In the genomic region with DNA sequence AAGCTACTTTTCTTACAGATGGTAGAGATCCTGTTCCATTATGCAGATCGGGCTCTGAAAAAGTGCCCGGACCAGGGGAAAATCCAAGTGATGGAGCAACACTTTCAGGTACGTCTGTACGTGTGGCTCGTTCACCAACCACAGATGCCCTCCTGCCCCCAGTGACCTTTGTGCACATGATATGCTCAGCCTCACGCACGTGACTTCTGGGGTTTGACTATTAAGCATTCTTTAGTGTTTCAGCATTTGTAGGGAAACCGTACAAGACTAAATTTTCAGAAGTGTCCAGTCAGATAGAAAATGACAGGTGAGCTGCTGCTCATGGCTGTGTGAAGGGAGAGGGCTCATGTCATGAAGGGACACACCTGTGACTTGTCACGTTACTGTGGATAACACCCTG, we compare ENCODE assay signal across 24 mouse cellular contexts. TPM values are rescaled to one million over a fixed set of nuclear protein-coding genes. Genes with fewer than 3 reads are reported as not detected.
DNase-seq lines count a peak whose midpoint lies in the region; ATAC-seq and TF ChIP-seq lines count a peak whose summit lies in the region.
"Had no signal": no experiment of that assay in that cellular context is flagged by ENCODE, and none has a peak within 500 bp of the region (broad histone marks: within the 10 kb centered on the region; RNA-seq: fewer than 3 reads in every experiment).

No protein-coding gene starts in this region.

- peaks cover 16% of the 10 kb centered on the region; the same call in 1 of the 2 replicates for H3K36me3 ChIP-seq in intestine, postnatal 0 days (ENCODE audit: control insufficient read depth, insufficient read depth)
- peaks cover 8% of the 10 kb centered on the region; the same call in 1 of the 2 replicates for H3K36me3 ChIP-seq in intestine, embryonic 16.5 days (ENCODE audit: control insufficient read depth, insufficient read depth, low read length)
- H3K36me3 ChIP-seq in liver, postnatal 0 days (replicated peaks; ENCODE audit: insufficient read depth, low read length) = peaks cover 3% of the 10 kb centered on the region; the same call in 1 of the 2 replicates
- peaks cover 1% of the 10 kb centered on the region; the same call in 1 of the 2 replicates for H3K36me3 ChIP-seq in liver, embryonic 11.5 days (ENCODE audit: control insufficient read depth, insufficient read depth, low read length)

- no peak overlapping the region for H3K27ac ChIP-seq in intestine, postnatal 0 days (ENCODE audit: low read depth, low read length)
- no peak overlapping the region for H3K27ac ChIP-seq in intestine, embryonic 16.5 days (ENCODE audit: low read length)
- H3K27ac ChIP-seq in liver, postnatal 0 days (ENCODE audit: low read depth) = no peak overlapping the region
- no peak overlapping the region for H3K27ac ChIP-seq in liver, embryonic 11.5 days (ENCODE audit: low read depth, low read length)
- H3K27ac ChIP-seq in layer of hippocampus, adult 2 months = no peak overlapping the region
- H3K27ac ChIP-seq: embryonic facial prominence, embryonic 15.5 days; forebrain, embryonic 10.5 days; heart, adult 2 months; heart, embryonic 15.5 days; hindbrain, embryonic 13.5 days had no signal

- H3K27me3 ChIP-seq in intestine, postnatal 0 days (replicated peaks; ENCODE audit: control insufficient read depth, insufficient read depth, low read length) = no peaks in the 10 kb centered on the region
- H3K27me3 ChIP-seq in intestine, embryonic 16.5 days (replicated peaks; ENCODE audit: control insufficient read depth, insufficient read depth, low read length) = no peaks in the 10 kb centered on the region
- no peaks in the 10 kb centered on the region for H3K27me3 ChIP-seq in liver, postnatal 0 days (ENCODE audit: insufficient read depth, low read length)
- no peaks in the 10 kb centered on the region for H3K27me3 ChIP-seq in liver, embryonic 11.5 days (replicated peaks; ENCODE audit: control insufficient read depth, insufficient read depth, low read length)
- H3K27me3 ChIP-seq: embryonic facial prominence, embryonic 15.5 days; heart, embryonic 15.5 days; hindbrain, embryonic 13.5 days; Patski had no signal

- H3K4me3 ChIP-seq in intestine, postnatal 0 days (ENCODE audit: low read depth, low read length) = no peak overlapping the region
- no peak overlapping the region for H3K4me3 ChIP-seq in intestine, embryonic 16.5 days (ENCODE audit: low read length)
- H3K4me3 ChIP-seq in liver, postnatal 0 days (ENCODE audit: low read depth, low read length) = no peak overlapping the region
- H3K4me3 ChIP-seq in liver, embryonic 11.5 days (ENCODE audit: low read depth, low read length) = no peak overlapping the region
- no peak overlapping the region for H3K4me3 ChIP-seq in layer of hippocampus, adult 2 months
- H3K4me3 ChIP-seq: embryonic facial prominence, embryonic 15.5 days; erythroblast, embryonic 14.5 days; forebrain, embryonic 10.5 days; heart, adult 2 months; heart, embryonic 15.5 days; hindbrain, embryonic 13.5 days had no signal

- no peaks in the 10 kb centered on the region for H3K4me1 ChIP-seq in intestine, postnatal 0 days (replicated peaks; ENCODE audit: control insufficient read depth, insufficient read depth, low read length)
- H3K4me1 ChIP-seq in intestine, embryonic 16.5 days (ENCODE audit: control insufficient read depth, insufficient read depth, low read length) = no peaks in the 10 kb centered on the region
- H3K4me1 ChIP-seq in liver, postnatal 0 days (ENCODE audit: insufficient read depth) = no peaks in the 10 kb centered on the region
- no peaks in the 10 kb centered on the region for H3K4me1 ChIP-seq in liver, embryonic 11.5 days (replicated peaks; ENCODE audit: control insufficient read depth, insufficient read depth, low read length)
- H3K4me1 ChIP-seq: embryonic facial prominence, embryonic 15.5 days; heart, embryonic 15.5 days; hindbrain, embryonic 13.5 days had no signal

- ATAC-seq in intestine, postnatal 0 days = peak; percentile 38; the same call in 1 of the 2 replicates
- ATAC-seq in intestine, embryonic 16.5 days = no peak
- 0 out of 2 replicates have a peak, but pooled peaks have one; percentile 48 for ATAC-seq in liver, postnatal 0 days
- ATAC-seq in liver, embryonic 11.5 days (replicated peaks; ENCODE audit: low FRiP score) = no peak
- ATAC-seq: activated CD4-positive, CD25-positive, alpha-beta regulatory T cell, adult 4 months; forebrain, embryonic 14.5 days; Patski had no signal

- no peaks in the 10 kb centered on the region for H3K9me3 ChIP-seq in intestine, postnatal 0 days (ENCODE audit: control insufficient read depth)
- no peaks in the 10 kb centered on the region for H3K9me3 ChIP-seq in intestine, embryonic 16.5 days (ENCODE audit: control insufficient read depth, low read length)
- no peaks in the 10 kb centered on the region for H3K9me3 ChIP-seq in liver, postnatal 0 days (ENCODE audit: low read length)
- no peaks in the 10 kb centered on the region for H3K9me3 ChIP-seq in liver, embryonic 11.5 days (ENCODE audit: control insufficient read depth, low read length)
- H3K9me3 ChIP-seq: embryonic facial prominence, embryonic 15.5 days; forebrain, embryonic 10.5 days; heart, embryonic 15.5 days; hindbrain, embryonic 13.5 days had no signal

- 46% methylated on average over 9 of the region's 9 CpGs for WGBS in intestine, postnatal 0 days
- WGBS in intestine, embryonic 16.5 days = 80% methylated on average over 9 of the region's 9 CpGs
- WGBS in liver, postnatal 0 days (ENCODE audit: insufficient replicate concordance) = 74% methylated on average over 9 of the region's 9 CpGs
- 84% methylated on average over 9 of the region's 9 CpGs for WGBS in liver, embryonic 11.5 days

- DNase-seq in liver, postnatal 0 days = no peak
- DNase-seq in liver, embryonic 11.5 days (ENCODE audit: low spot score) = no peak
- peak; percentile 68 to 71 for DNase-seq in kidney, postnatal 25 days
- DNase-seq in cerebellum, adult 9-11 months = no peak
- no peak for DNase-seq in layer of hippocampus, adult 9-10 months (ENCODE audit: low spot score)
- DNase-seq in layer of hippocampus, adult 2 months (ENCODE audit: low spot score in 2 of 2) = no peak
- DNase-seq: adrenal gland, postnatal 14 days; cerebellum, adult 11-12 months; cerebellum, postnatal 10 days; embryo, embryonic 11 days; gastrocnemius, postnatal 14 days; heart, adult 2 months; heart, postnatal 14 days had no signal

- H3K4me2 ChIP-seq in intestine, postnatal 0 days (replicated peaks; ENCODE audit: low read depth) = no peak overlapping the region
- H3K4me2 ChIP-seq in intestine, embryonic 16.5 days (ENCODE audit: low read depth, low read length) = no peak overlapping the region
- H3K4me2 ChIP-seq in liver, postnatal 0 days (ENCODE audit: low read depth, low read length) = no peak overlapping the region
- no peak overlapping the region for H3K4me2 ChIP-seq in liver, embryonic 11.5 days
- H3K4me2 ChIP-seq: embryonic facial prominence, embryonic 15.5 days; heart, embryonic 11.5 days; heart, embryonic 15.5 days; hindbrain, embryonic 13.5 days had no signal

- no peak for TF ChIP-seq CTCF in intestine, postnatal 0 days (IDR thresholded peaks at IDR 0.05; ENCODE audit: low read depth)
- no peak for TF ChIP-seq CTCF in liver, postnatal 0 days (IDR thresholded peaks at IDR 0.05; ENCODE audit: low read depth)
- TF ChIP-seq CTCF in layer of hippocampus, adult 2 months (conservative IDR thresholded peaks at IDR 0.05) = no peak

- TF ChIP-seq EP300 in liver, postnatal 0 days (IDR thresholded peaks at IDR 0.05; ENCODE audit: low read depth) = no peak

- H3K9ac ChIP-seq in intestine, postnatal 0 days (ENCODE audit: low read depth, low read length) = no peak overlapping the region
- no peak overlapping the region for H3K9ac ChIP-seq in intestine, embryonic 16.5 days (ENCODE audit: low read depth, low read length)
- no peak overlapping the region for H3K9ac ChIP-seq in liver, postnatal 0 days (replicated peaks)
- H3K9ac ChIP-seq in liver, embryonic 11.5 days (ENCODE audit: low read depth, low read length) = no peak overlapping the region
- H3K9ac ChIP-seq: embryonic facial prominence, embryonic 15.5 days; heart, embryonic 15.5 days; hindbrain, embryonic 13.5 days had no signal

RNA-seq across cellular contexts. Expression of gene Vps8, which starts 55.5 kb away (rescaled TPM):
- polyA plus RNA-seq in intestine, postnatal 0 days (2015; fragmentation: Nextera tagmentation; extraction: Ambion mirVana) = 6.6 and 9.5 TPM in 2 replicates
- polyA plus RNA-seq in intestine, embryonic 16.5 days (2015; fragmentation: Nextera tagmentation; extraction: Ambion mirVana) = 16.6 and 18.2 TPM in 2 replicates
- polyA plus RNA-seq in liver, postnatal 0 days (2015; fragmentation: Nextera tagmentation; extraction: Ambion mirVana) = 2.1 and 3.1 TPM in 2 replicates
- polyA plus RNA-seq in liver, embryonic 11.5 days (2014; fragmentation: Nextera tagmentation; extraction: Ambion mirVana) = 13.0 and 15.9 TPM in 2 replicates
- 10 to 100 TPM; 55.1 to 55.9 TPM for total RNA-seq in layer of hippocampus, adult 2 months (2021)

Comparison
In these comparisons a context has a peak if more than half of its experiments do, and no peak if none do; other contexts are left out.
1. ATAC-seq: peak in intestine, postnatal 0 days (single experiment) and liver, postnatal 0 days (single experiment); none in intestine, embryonic 16.5 days (single experiment) and liver, embryonic 11.5 days (single experiment).
2. DNase-seq: peak in kidney, postnatal 25 days (2 of 2); none in liver, postnatal 0 days (single experiment), liver, embryonic 11.5 days (single experiment), cerebellum, adult 9-11 months (single experiment), layer of hippocampus, adult 9-10 months (single experiment) and layer of hippocampus, adult 2 months (0 of 2).